Mouse (Mus musculus): ENCODE results near the gene Tmem131l.

DNA sequence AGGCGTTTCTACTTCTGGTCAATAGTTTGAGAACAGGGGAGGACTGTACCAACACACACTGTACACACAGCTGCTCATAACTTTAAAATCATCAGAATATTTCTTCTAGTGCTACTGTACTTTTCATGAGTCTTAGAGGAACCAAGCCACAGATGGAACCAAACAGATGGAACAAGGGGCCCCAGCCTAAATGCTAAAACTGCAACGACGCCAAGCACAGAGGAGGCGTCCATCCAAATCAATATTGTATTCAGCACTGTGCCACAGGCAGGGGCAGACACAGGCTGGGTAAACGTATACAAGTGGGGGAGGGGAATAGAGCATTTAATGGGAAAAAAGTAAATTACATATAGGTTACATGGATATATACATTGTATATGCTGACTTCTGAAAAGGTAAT is 42.4 kb downstream of the Tmem131l start:
- no peak for TF ChIP-seq CTCF (IDR thresholded peaks at IDR 0.05; ENCODE audit: insufficient read depth, low read length)
- no peak for TF ChIP-seq POLR2A (IDR thresholded peaks at IDR 0.05; ENCODE audit: borderline replicate concordance, extremely low read depth, low read depth, low read length)

Measured in lung, adult 2 months (tissue).